Mouse (Mus musculus): Measurements from ENCODE around the gene Khdrbs1. TPM values are rescaled to one million over a fixed set of nuclear protein-coding genes. Genes with fewer than 3 reads are reported as not detected.

Khdrbs1 gene
- total RNA-seq (2023) = 132 TPM

GRCm38 (mm10) chr4:129742232-129743009, at the start of gene Khdrbs1:
TSS of gene Khdrbs1 (minus strand) at chr4:129742303.

DNA sequence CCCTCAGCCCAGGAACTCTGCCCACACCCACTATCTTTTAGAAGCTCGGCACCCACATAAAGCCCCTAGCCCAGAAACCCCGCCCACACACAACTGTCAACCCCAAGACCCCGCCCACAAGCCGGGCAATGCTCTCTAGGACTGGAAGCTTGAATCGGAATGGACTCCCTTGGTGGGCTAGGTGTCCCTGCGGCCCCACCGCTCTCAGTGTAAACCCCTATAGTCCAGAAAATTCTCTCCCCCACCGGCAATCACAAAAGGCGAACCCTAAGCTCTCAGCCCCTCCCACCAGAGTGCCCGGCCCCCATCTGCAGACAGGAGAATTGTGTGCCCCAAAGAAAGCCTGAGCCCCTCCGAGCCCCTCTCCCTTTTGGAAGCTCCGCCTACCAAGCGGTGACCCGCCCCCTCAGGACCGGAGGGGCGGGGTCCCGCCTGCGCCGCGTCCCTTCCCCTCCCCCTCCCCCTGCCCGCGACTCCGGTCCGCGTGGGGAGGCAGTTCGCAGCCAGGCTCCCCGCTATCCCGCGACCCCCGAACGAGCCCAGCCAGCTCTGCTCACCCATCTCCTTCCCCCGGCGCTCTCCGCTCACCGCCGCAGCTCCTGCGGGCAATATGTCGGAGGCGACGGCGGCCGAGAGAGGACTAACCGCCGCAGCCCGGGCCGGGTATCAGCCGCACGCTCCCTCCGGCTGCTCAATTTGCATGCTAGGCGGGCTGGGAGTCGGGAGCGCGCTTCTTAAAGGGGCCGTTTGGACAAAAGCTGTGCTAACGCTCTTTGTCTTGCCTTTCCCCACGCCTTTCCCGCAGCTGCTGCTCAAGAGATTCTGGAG, 45.7 kb downstream of the Khdrbs1 start, which contains the start of gene Tmem39b:
Gene Tmem39b, minus strand, starts transcription at position 681 of the 828 bp plus-strand sequence.

DNA sequence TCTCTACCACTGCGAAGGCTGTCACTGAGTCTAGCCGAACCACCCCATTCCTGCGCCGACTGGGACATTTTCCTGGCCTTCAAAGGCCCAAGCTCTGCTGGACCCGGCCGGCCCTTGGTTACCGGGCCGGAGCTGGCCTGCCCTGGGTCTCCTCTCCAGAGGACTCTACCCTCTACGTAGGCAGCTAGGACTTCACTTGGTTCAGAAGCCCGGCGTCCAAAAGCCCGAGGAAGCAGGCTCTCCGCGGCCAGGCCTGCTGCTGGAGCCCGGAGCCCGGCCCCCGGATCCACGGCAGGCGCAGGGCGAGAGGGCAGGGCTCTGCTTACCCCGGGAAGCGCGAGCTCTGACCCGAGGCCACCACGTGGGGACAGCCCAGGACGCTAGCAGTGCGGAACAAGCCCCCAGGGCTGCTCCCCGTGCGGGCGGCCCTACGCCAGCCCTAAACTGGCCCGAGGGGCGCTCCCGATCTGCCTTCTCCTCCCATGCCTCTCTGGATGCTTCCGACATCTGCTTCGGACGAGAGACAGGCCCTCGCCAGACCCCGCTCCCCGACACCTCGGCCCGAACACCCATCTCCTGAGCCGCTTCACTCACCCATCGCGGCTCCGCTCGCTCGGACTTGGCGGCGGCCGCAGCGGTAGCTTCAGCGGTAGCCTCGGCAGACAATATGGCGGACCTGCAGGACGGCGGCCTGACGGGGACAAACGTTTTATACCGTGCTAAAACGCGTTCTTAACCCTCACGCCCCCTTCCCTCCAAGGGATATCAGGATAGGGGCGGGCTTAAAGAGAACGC, 69.8 kb downstream of the Khdrbs1 start, which contains the start of gene Kpna6:
Gene Kpna6, minus strand, starts transcription at position 685 of the 795 bp plus-strand sequence.

Other genes with a start within 250 kb of the Khdrbs1 start
- gene Marcksl1, start 228.7 kb downstream of the Khdrbs1 start, total RNA-seq (2023) = 17.4 TPM
- gene Hdac1, start 199.6 kb downstream of the Khdrbs1 start, total RNA-seq (2023) = 122 TPM
- gene Lck, start 168.7 kb downstream of the Khdrbs1 start, total RNA-seq (2023) = 793 TPM
- gene Fam167b, start 163.8 kb downstream of the Khdrbs1 start, total RNA-seq (2023) = not detected
- gene Eif3i, start 141.7 kb downstream of the Khdrbs1 start, total RNA-seq (2023) = 175 TPM
- 133 TPM for gene Tmem234, start 141.6 kb downstream of the Khdrbs1 start, total RNA-seq (2023)
- gene Dcdc2b, start 128.0 kb downstream of the Khdrbs1 start, total RNA-seq (2023) = 4.4 TPM
- 22.7 TPM for gene Iqcc, start 123.2 kb downstream of the Khdrbs1 start, total RNA-seq (2023)
- gene Ccdc28b, start 118.4 kb downstream of the Khdrbs1 start, total RNA-seq (2023) = 8.2 TPM
- gene Txlna, start 101.2 kb downstream of the Khdrbs1 start, total RNA-seq (2023) = 55.2 TPM
- 31.3 TPM for gene Kpna6, start 69.5 kb downstream of the Khdrbs1 start, total RNA-seq (2023)
- 13.5 TPM for gene Tmem39b, start 45.5 kb downstream of the Khdrbs1 start, total RNA-seq (2023)
- gene Ptp4a2, start 68.9 kb upstream of the Khdrbs1 start, total RNA-seq (2023) = 328 TPM
- gene Spocd1, start 186.9 kb upstream of the Khdrbs1 start, total RNA-seq (2023) = not detected
- 0.27 TPM for gene Adgrb2, start 242.6 kb upstream of the Khdrbs1 start, total RNA-seq (2023)

All from CD4-positive naive resting alpha-beta T cell, adult 57 days (primary cell).